Mouse (Mus musculus) intestine, embryonic 15.5 days (tissue): Measurements from ENCODE around the gene H2-M3. TPM values are rescaled to one million over a fixed set of nuclear protein-coding genes. Genes with fewer than 3 reads are reported as not detected.
A peak's percentile ranks its signal among the peaks of the same experiment; 100 is the strongest.

Experiments
- ATAC-seq: fragments of 200-750 bp; cut with Nextera tagmentation; 2 replicates; pipeline ENCODE4 v1.8.0; 2017; ENCODE audit warnings: moderate TSS enrichment, moderate library complexity
- H3K27ac ChIP-seq: fragments of 300-500 bp; sonication (generic); 2 replicates; pipeline ENCODE4 v1.5.1; 2015; ENCODE audit warnings: mild to moderate bottlenecking, inconsistent platforms
- H3K27me3 ChIP-seq: fragments of 300-500 bp; sonication (generic); replicated peaks from 2 replicates; pipeline ENCODE4 v1.6.1; 2015; ENCODE audit warnings: inconsistent platforms
- H3K36me3 ChIP-seq: fragments of 300-500 bp; sonication (generic); 2 replicates; pipeline ENCODE4 v1.6.1; 2015; ENCODE audit warnings: inconsistent platforms
- H3K4me1 ChIP-seq: fragments of 300-500 bp; sonication (generic); replicated peaks from 2 replicates; pipeline ENCODE4 v1.6.1; 2015; ENCODE audit warnings: inconsistent platforms
- H3K4me2 ChIP-seq: fragments of 300-500 bp; sonication (generic); replicated peaks from 2 replicates; pipeline ENCODE4 v1.6.1; 2015; ENCODE audit warnings: mild to moderate bottlenecking, inconsistent platforms
- H3K4me3 ChIP-seq: fragments of 300-500 bp; sonication (generic); replicated peaks from 2 replicates; pipeline ENCODE4 v1.5.1; 2015; ENCODE audit warnings: inconsistent platforms
- H3K9ac ChIP-seq: fragments of 300-500 bp; sonication (generic); 2 replicates; pipeline ENCODE4 v1.6.1; 2015; ENCODE audit warnings: inconsistent platforms
- H3K9me3 ChIP-seq: fragments of 300-500 bp; sonication (generic); 2 replicates; pipeline ENCODE4 v1.6.1; 2016; ENCODE audit warnings: inconsistent platforms
- WGBS: fragments of 180-500 bp; shearing (Covaris S2); methylation state at CpG from one replicate; pipeline ENCODE4 v1.1.7; 2015; 5-methylcytosine and 5-hydroxymethylcytosine counted together
- polyA plus RNA-seq: library from polyadenylated mRNA; unstranded; fragments of >200 nt; fragmentation: Nextera tagmentation; extraction: Ambion mirVana; gene quantifications from 2 replicates; pipeline ENCODE4 v1.2.1, GENCODE M21; 2015

Gene H2-M3
- polyA plus RNA-seq, 1 experiment from 2014 or later = 4.9 TPM

GRCm38 (mm10) chr17:37304213-37304612 lies 34.2 kb downstream of the H2-M3 start, which contains the start of gene Olfr101:
TSS of gene Olfr101 (minus strand) at chr17:37304313.
- Histone ChIP-seq H3K4me3 (no peak within 1 kb of the TSS), H3K36me3 (no peaks in the 10 kb centered on the region), H3K27me3 (no peaks in the 10 kb centered on the region), H3K9ac (no peak within 1 kb of the TSS), H3K27ac (no peak within 1 kb of the TSS), H3K4me1 (no peaks in the 10 kb centered on the region), H3K4me2 (no peak within 1 kb of the TSS), H3K9me3 (no peaks in the 10 kb centered on the region)
- no peak for ATAC-seq
- WGBS = 84% methylated on average over 4 of the region's 4 CpGs

- Histone ChIP-seq H3K27me3 (no peaks in the 10 kb centered on the region), H3K4me2 (no peak overlapping the region), H3K9ac (no peak overlapping the region), H3K27ac (no peak overlapping the region), H3K4me3 (no peak overlapping the region), H3K9me3 (no peaks in the 10 kb centered on the region), H3K4me1 (no peaks in the 10 kb centered on the region), H3K36me3 (no peaks in the 10 kb centered on the region)
- WGBS = 38% methylated on average over 4 of the region's 4 CpGs
- no peak for ATAC-seq
These were observed 38.5 kb downstream of the H2-M3 start for GRCm38 (mm10) chr17:37308483-37308882.

- Histone ChIP-seq H3K9ac (no peak overlapping the region), H3K27ac (no peak overlapping the region), H3K4me1 (no peaks in the 10 kb centered on the region), H3K9me3 (no peaks in the 10 kb centered on the region), H3K36me3 (no peaks in the 10 kb centered on the region), H3K27me3 (no peaks in the 10 kb centered on the region), H3K4me2 (no peak overlapping the region), H3K4me3 (no peak overlapping the region)
- ATAC-seq = peak; percentile 89
- 27% methylated on average over 2 of the region's 2 CpGs for WGBS
These were observed 40.2 kb downstream of the H2-M3 start for GRCm38 (mm10) chr17:37310146-37310699.

GRCm38 (mm10) chr17:37316954-37317353 lies 46.9 kb downstream of the H2-M3 start, which contains the start of gene Olfr102:
TSS of gene Olfr102 (minus strand) at chr17:37317054.
- Histone ChIP-seq H3K4me1 (no peaks in the 10 kb centered on the region), H3K9ac (no peak within 1 kb of the TSS), H3K27me3 (no peaks in the 10 kb centered on the region), H3K4me3 (no peak within 1 kb of the TSS), H3K27ac (no peak within 1 kb of the TSS), H3K4me2 (no peak within 1 kb of the TSS), H3K9me3 (no peaks in the 10 kb centered on the region), H3K36me3 (no peaks in the 10 kb centered on the region)
- no peak for ATAC-seq

Other genes with a start within 250 kb of the H2-M3 start
- gene Mog, start 246.8 kb upstream of the H2-M3 start, polyA plus RNA-seq = 0.13 and 0.14 TPM in 2 replicates
- 6.0 and 7.6 TPM in 2 replicates for gene Gabbr1, start 224.3 kb upstream of the H2-M3 start, polyA plus RNA-seq
- 0.08 TPM in 1 of 2 replicates, not detected in the other for gene Olfr90, start 181.7 kb upstream of the H2-M3 start, polyA plus RNA-seq
- not detected in 2 replicates for gene Olfr91, start 171.9 kb upstream of the H2-M3 start, polyA plus RNA-seq
- gene Olfr92, start 150.1 kb upstream of the H2-M3 start, polyA plus RNA-seq = not detected in 2 replicates
- not detected in 2 replicates for gene Olfr93, start 108.7 kb upstream of the H2-M3 start, polyA plus RNA-seq
- gene Ubd, start 76.3 kb upstream of the H2-M3 start, polyA plus RNA-seq = not detected in 2 replicates
- not detected in 2 replicates for gene Olfr94, start 69.2 kb upstream of the H2-M3 start, polyA plus RNA-seq
- not detected in 2 replicates for gene Olfr95, start 57.1 kb upstream of the H2-M3 start, polyA plus RNA-seq
- gene Olfr96, start 50.1 kb upstream of the H2-M3 start, polyA plus RNA-seq = not detected in 2 replicates
- not detected in 2 replicates for gene Olfr97, start 32.9 kb upstream of the H2-M3 start, polyA plus RNA-seq
- gene Olfr98, start 6.5 kb upstream of the H2-M3 start, polyA plus RNA-seq = not detected in 2 replicates
- 0.10 TPM in 1 of 2 replicates, not detected in the other for gene Olfr99, start 13.2 kb downstream of the H2-M3 start, polyA plus RNA-seq
- gene Olfr101, start 34.1 kb downstream of the H2-M3 start, polyA plus RNA-seq = not detected in 2 replicates
- not detected in 2 replicates for gene Olfr102, start 46.8 kb downstream of the H2-M3 start, polyA plus RNA-seq
- not detected in 2 replicates for gene Olfr103, start 69.5 kb downstream of the H2-M3 start, polyA plus RNA-seq
- gene Olfr104-ps, start 89.4 kb downstream of the H2-M3 start, polyA plus RNA-seq = not detected in 2 replicates
- gene Olfr105-ps, start 108.8 kb downstream of the H2-M3 start, polyA plus RNA-seq = not detected in 2 replicates
- gene Olfr106-ps, start 120.2 kb downstream of the H2-M3 start, polyA plus RNA-seq = not detected in 2 replicates
- not detected in 2 replicates for gene Olfr107, start 129.0 kb downstream of the H2-M3 start, polyA plus RNA-seq
- gene Olfr108, start 175.3 kb downstream of the H2-M3 start, polyA plus RNA-seq = not detected in 2 replicates
- not detected in 2 replicates for gene Olfr109, start 188.7 kb downstream of the H2-M3 start, polyA plus RNA-seq
- not detected in 2 replicates for gene H2-M2, start 213.3 kb downstream of the H2-M3 start, polyA plus RNA-seq
- not detected in 2 replicates for gene Olfr110, start 222.2 kb downstream of the H2-M3 start, polyA plus RNA-seq
- gene Olfr111, start 237.8 kb downstream of the H2-M3 start, polyA plus RNA-seq = 0.09 TPM in 1 of 2 replicates, not detected in the other